Mouse (Mus musculus) bone marrow macrophage, adult 2 months (primary cell): ENCODE measurements around the gene Senp3. TPM values are rescaled to one million over a fixed set of nuclear protein-coding genes. Genes with fewer than 3 reads are reported as not detected.
A peak's percentile ranks its signal among the peaks of the same experiment; 100 is the strongest.

Experiments
- H3K27ac ChIP-seq: 2 replicates; pipeline ENCODE4 v1.5.1; 2012; ENCODE audit warnings: low read depth, low read length; ENCODE audit not compliant: insufficient read depth
- H3K4me1 ChIP-seq: 2 replicates; pipeline ENCODE4 v1.6.1; 2012; ENCODE audit warnings: low read length; ENCODE audit not compliant: control insufficient read depth, insufficient read depth
- H3K4me3 ChIP-seq: 2 replicates; pipeline ENCODE4 v1.5.1; 2012; ENCODE audit warnings: mild to moderate bottlenecking, low read length, moderate library complexity; ENCODE audit not compliant: insufficient read depth
- CTCF ChIP-seq: IDR thresholded peaks from 2 replicates; pipeline ENCODE4 v1.5.1; 2012; ENCODE audit warnings: low read depth, mild to moderate bottlenecking, low read length, moderate library complexity
- POLR2A ChIP-seq: IDR thresholded peaks from 2 replicates; pipeline ENCODE4 v1.6.1; 2012; ENCODE audit warnings: mild to moderate bottlenecking, low read depth, low read length, borderline replicate concordance
- polyA plus RNA-seq: library from polyadenylated mRNA; stranded (reverse); fragments of >200 nt; gene quantifications from 2 replicates; pipeline ENCODE4 v1.2.4, GENCODE M21; 2012; ENCODE audit not compliant: missing spikeins, insufficient read depth, insufficient read length

The Senp3 gene
- polyA plus RNA-seq, 1 experiment: 120 TPM

- Histone ChIP-seq H3K4me1 (no peaks in the 10 kb centered on the region), H3K27ac (no peak overlapping the region), H3K4me3 (no peak overlapping the region)
- TF ChIP-seq CTCF: peak; percentile 85
- no peak for TF ChIP-seq POLR2A
Observed at GRCm38 (mm10) chr11:69715482-69715881, 33.6 kb upstream of the Senp3 start.

- H3K4me3 ChIP-seq: no peak overlapping the region
- TF ChIP-seq POLR2A: no peak
- no peaks in the 10 kb centered on the region for H3K4me1 ChIP-seq
- no peak overlapping the region for H3K27ac ChIP-seq
Observed at GRCm38 (mm10) chr11:69714636-69715329, 32.9 kb upstream of the Senp3 start.

GRCm38 (mm10) chr11:69712954-69713672, 31.2 kb upstream of the Senp3 start:
- Histone ChIP-seq H3K4me3 (no peak overlapping the region), H3K27ac (no peak overlapping the region), H3K4me1 (no peaks in the 10 kb centered on the region)
- TF ChIP-seq POLR2A (no peak), CTCF (no peak)

GRCm38 (mm10) chr11:69711082-69711481, 29.2 kb upstream of the Senp3 start:
- H3K4me3 ChIP-seq: no peak overlapping the region
- no peaks in the 10 kb centered on the region for H3K4me1 ChIP-seq
- H3K27ac ChIP-seq: no peak overlapping the region
- TF ChIP-seq POLR2A (no peak), CTCF (no peak)

DNA sequence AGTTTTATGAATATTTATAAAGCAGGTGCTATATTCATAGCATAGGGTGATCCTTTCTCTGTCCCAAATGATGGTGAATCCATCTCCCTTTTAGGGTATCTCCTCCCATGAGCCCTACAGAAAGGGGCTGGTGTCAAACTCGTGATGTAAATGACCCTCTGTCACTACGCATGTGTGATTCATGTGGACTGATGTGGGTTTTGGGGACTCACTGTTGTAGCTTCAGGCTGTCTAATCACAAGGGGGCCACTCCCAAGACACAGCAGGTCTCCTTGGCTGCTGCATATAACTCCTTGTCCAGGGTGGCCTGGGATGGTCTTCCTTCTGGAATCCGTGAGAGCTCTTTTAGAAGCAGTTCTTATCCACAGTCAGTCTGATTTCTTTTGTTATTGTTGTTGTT, 28.6 kb upstream of the Senp3 start:
- Histone ChIP-seq H3K4me1 (no peaks in the 10 kb centered on the region), H3K27ac (no peak overlapping the region), H3K4me3 (no peak overlapping the region)
- TF ChIP-seq CTCF (no peak), POLR2A (no peak)

- no peak for TF ChIP-seq CTCF
- no peak for TF ChIP-seq POLR2A
- Histone ChIP-seq H3K4me3 (no peak overlapping the region), H3K4me1 (no peaks in the 10 kb centered on the region), H3K27ac (no peak overlapping the region)
Observed at GRCm38 (mm10) chr11:69709554-69710446, 27.9 kb upstream of the Senp3 start.

DNA sequence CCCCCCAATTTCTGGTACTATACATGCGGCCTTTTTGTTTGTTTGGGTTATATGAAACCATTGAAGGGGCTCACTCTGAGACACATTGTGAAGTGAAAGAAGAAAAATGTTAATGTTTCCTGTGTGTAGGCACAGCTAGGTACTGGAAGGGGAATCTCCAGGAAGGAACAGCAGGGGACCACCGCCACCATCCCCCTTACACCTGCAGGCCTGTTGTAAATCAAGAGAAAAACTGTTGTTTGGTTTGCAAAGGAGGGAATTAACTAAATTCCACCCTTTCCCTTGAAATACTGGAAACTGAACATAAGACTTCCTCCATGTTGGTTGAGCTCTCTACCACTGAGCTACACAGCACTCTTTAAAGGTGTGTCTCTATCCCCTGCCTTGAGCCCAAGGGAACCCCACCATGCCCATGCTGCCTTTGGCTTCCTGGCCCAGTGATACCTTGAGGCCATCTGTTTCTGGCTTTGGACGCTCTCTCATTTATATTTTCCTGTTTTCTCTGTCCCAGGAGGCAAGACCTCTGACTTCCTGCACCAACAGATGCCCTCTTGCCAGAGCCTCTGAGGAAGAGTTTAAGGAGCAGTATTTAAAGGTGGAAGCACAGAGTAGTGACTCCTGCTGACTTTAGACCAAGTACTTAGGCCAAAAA, 26.9 kb upstream of the Senp3 start:
- H3K4me3 ChIP-seq: no peak overlapping the region
- no peak overlapping the region for H3K27ac ChIP-seq
- no peaks in the 10 kb centered on the region for H3K4me1 ChIP-seq
- no peak for TF ChIP-seq POLR2A
- no peak for TF ChIP-seq CTCF

- H3K27ac ChIP-seq: no peak overlapping the region
- H3K4me1 ChIP-seq: no peaks in the 10 kb centered on the region
- no peak overlapping the region for H3K4me3 ChIP-seq
- TF ChIP-seq POLR2A: no peak
- no peak for TF ChIP-seq CTCF
Observed at GRCm38 (mm10) chr11:69707873-69708381, 26.0 kb upstream of the Senp3 start.

GRCm38 (mm10) chr11:69707480-69707847, 25.6 kb upstream of the Senp3 start:
- Histone ChIP-seq H3K4me1 (no peaks in the 10 kb centered on the region), H3K27ac (no peak overlapping the region), H3K4me3 (no peak overlapping the region)
- no peak for TF ChIP-seq POLR2A
- no peak for TF ChIP-seq CTCF
